Mouse (Mus musculus) heart, adult 11 months (tissue): Measurements from ENCODE around the gene Serinc3.

Experiments used
- DNase-seq: peaks from one replicate; pipeline ENCODE4 v3.0.0; 2022

Gene Serinc3

DNA sequence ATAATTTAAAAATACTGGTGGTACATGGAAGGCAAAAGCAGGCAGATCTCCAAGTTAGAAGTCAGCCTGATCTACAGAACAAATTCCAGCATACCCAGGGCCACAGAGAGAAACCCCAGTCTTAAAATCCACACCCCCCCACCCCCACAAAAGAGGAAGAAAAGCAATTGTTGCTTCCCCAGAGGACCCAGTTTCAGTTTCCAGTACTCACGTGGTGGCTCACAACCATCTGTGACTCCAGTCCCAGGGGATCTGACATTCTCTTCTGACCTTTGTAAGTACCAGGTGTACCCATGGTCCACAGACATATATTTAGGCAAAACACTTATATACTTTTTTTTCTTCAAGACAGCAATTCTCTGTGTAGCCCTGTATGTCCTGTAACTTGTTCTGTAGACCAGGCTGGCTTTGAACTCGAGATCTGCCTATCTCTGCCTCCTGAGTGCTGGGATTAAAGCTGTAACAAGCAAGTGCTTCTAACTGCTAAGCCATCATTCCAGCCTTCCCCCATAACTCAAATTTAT is 17.8 kb upstream of the Serinc3 start:
- peak; percentile 96 for DNase-seq

DNA sequence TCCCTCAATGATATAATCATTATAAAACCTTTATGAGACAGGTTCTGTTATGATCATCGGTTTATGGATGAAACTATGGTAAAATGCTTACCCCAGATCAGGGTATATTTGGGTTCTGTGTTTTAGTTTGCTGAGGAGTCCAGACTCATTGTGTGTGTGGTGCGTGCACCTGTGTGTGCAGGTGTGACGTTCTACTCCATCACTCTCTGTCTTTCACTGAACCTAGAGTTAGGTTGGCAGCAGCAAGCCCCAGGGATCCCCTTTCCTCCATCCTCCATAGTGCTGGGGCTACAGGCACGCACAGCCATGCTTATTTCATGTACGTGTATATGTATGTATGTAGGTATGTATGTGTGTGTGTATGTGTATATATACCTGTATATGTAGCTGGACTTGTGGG is 17.1 kb upstream of the Serinc3 start:
- DNase-seq: peak; percentile 88

DNA sequence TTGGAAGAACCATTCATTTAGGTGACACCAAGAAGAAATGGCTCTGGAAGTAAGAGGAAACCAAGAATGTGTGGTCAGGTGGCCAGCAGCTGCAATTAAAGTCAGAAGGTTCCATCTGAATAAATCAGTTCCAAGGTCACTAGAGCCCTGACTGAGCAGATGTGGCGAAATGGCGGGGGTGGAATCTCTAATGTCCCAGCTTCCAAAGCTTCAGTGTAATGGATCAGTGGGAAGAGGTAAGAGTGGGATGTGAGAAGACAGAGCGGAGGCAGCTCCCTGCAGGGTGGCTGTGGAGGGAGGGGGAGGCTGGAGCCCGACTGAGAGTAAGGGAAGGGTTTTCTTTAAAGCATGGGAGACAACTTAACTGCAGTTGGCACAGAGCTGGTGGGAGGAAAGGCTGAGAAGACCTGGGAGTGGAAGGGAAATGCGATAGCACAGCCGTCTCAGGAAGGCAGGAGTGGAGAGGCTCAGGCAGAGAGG is 16.5 kb upstream of the Serinc3 start:
- peak; percentile 86 for DNase-seq

DNA sequence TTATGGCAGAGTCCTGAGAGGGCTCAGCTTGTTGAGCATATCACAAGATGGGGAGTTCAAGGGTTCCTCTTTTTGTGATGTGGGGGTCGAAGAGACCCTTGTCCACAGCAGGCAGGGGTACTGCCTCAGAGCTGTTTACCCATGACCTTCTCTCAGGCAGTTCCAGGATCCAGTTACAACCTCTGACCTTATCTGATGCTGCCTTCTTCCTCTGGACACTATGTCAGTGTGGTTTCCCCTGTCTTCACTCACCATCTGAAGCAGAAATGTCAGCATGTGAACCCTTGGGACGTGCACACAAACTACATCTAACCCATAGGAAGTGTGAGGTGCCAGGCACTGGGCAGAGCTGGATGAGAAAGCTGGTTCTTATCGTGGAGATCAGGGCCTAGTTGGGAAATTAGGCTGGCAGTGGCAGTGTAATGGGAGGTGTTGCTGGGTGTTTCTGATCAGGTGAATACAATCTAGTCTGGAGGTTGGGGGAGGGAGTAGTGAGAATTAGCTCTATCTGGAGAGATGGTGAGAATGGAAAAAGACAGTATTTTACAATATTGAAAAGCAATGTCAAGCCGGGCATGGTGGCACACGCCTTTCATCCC is 15.3 kb upstream of the Serinc3 start:
- DNase-seq: peak; percentile 90

DNA sequence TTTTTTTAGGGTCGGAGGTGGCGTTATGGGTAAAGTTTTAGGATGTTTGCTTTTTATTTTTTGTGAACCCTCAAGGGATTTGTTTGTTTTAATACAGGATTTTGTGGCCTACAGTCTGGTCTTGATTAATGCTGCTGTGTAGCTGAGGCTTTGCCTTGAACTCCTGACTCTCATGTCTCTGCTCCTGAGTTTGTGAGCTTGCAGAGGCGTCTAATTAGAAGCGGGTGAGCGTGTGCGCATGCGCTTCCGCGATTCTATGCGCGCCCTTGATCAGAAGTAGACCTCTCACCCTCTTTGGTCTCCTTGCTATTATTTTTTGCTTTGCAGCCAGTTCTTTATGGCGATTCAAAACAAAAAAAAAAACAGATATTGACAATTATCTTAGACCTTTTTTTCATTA is 14.5 kb upstream of the Serinc3 start:
- peak; percentile 83 for DNase-seq

DNA sequence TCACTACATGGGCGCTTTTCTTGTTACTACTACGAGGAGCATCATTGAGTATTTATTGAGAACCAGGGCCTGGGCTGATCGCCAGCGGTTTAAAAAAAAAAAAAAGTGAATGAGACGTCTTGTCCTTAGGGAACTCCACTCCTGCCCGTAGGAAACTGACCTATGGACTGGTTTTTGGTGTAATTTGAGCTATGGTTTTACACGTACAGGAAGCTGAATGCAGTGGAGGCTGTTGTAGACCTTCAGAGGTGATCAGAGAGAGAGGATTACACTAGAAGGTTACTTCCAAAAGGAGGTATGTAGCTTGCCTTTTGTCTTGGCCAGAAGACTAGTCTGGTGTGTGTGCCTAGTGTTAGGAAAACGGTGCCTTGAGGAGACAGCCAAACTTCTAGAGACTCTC is 14.0 kb upstream of the Serinc3 start:
- peak; percentile 92 for DNase-seq

DNA sequence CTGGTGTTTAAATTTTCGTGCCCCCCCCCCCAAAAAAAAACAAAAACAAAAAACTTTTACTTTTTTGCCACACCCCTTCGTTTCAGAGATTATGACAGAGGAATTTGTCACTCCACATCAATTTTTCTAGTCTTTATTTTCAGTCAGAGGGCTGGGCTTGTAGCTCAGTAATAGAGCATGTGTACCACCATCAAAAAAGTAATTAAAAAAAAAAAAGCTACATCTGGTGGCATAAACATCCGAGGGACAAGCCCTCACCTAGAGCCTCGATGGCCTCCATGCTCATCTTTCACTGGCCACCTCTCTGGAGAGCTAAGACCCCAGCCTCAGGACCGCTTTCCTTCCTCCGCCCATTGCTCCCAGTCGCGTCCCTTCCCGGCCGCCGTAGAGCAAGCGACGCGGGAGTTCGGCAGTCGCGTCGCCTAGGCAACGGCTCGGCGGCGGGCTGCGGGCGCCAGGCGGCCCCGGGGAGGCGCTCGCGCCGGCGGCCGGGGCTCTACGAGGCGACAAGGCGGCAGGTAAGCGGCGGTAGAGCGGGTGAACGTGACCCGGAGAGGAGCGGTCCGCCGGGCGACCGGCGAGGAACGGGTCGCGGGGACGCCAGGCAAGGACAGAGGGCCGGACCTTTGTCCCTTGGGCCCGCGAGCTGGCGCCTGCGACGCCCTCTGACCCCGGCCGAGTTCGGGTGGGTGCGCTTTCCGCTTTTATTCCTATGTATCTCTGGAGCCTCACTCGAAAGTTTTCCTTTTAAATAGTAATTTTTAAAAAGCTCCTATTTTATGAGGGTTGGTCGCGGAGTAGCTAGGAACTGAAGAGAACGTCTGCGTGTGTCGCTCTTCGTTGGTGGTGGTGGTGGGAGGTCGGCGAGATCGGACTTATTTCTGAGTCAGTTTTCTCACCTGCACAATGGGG is 13.3 kb upstream of the Serinc3 start, which contains the start of gene Pkig:
TSS of gene Pkig (plus strand) at position 412 of the 912 bp plus-strand sequence.
- DNase-seq: peak; percentile 99

DNA sequence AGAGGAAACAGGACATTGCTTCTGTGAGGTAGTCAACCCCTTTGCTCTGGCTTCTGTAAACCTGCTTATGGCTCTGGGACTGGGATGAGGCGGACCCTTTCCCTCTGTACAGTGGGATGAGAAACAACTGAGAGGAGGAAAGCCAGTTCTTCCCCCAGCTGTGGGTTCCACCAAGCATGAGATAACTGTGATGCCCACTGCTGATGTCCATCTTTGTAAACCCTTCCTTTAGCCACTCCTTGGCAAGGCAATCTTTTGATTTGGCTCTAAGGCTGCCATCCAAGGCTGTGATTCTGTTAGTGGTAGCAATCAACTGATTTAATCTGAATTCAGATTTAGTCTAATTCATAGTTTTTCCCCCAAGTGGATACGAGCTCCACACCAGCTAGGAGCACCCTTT is 12.6 kb upstream of the Serinc3 start:
- DNase-seq: peak; percentile 87

DNA sequence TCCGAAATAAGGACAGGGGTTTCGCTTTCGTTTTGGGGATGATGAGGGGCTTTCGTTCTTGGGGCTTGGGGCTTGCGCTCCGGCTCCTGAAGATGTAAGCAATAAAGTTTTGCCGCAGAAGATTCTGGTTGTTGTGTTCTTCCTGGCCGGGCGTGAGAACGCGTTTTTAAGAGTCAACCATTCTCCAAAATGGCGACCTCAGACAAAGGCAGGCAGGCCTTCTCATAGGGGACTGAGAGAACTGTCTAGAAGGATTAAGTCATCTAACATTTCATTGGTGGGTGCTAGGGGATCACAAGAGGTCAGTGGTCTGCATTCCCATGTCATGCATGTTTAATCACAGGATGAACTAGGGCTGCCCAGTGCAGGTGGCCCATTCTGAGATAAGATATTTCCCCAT is 10.8 kb upstream of the Serinc3 start:
- DNase-seq: peak; percentile 19

DNA sequence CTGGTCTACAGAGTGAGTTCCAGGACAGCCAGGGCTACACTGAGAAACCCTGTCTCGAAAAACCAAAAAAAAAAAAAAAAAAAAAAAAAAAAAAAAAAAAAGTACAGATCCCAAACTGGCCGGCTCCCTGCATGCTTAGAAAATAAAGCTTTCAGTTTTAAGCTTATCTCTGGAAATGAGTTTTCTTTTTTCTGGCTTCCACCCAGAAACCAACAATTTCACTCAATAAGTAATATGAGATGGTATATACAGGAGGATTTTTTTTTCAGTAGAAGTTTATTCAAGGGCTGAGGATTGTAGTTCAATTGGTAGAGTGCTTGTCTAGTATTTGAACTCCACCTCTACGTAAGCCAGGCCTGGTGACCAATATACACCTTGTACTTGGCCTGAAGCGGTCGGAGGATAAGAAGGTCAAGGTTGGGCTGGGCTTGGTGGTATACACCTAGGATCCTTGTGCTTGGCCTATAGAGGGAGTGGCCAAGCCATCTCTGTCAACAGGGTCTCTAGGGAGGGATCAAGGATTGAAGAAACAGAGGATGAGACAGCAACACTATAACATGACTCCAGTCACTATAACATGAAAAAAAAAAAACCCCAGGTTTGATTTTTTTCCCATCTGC is 1.6 kb upstream of the Serinc3 start:
- peak; percentile 91 for DNase-seq

DNA sequence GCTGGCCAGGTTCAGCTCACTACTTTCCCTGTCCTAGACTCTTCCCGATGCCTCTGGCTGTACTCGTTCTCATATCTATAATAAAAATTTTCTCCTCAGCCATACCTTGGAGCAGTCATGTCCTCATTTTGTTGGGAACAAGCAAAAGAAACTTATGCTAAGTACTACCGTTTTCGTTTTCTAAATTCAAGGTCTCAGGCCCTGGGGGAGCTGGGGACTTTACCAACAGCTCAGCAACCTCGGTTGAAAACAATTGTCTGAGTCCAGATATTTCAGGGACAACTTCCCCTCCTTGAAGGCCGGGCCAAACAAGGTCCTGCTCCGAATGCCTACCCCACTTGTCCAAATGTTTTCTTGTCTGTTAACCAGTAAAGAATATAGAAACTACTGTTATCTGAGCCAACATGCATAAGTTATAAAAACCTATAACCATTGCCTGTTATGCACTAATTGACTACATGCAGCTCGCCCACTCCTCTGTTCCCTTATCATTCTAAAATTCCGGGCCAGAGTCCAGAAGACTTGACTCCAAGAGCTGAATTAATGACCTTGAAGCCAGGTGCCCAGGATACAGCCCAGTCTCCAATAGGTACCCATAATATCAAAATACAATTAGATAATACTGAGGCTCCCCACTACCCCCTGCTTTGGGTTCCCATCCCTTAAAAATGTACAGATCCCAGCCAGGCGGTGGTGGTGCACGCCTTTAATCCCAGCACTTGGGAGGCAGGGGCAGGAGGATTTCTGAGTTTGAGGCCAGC is 949 bp upstream of the Serinc3 start:
- DNase-seq: peak; percentile 94

DNA sequence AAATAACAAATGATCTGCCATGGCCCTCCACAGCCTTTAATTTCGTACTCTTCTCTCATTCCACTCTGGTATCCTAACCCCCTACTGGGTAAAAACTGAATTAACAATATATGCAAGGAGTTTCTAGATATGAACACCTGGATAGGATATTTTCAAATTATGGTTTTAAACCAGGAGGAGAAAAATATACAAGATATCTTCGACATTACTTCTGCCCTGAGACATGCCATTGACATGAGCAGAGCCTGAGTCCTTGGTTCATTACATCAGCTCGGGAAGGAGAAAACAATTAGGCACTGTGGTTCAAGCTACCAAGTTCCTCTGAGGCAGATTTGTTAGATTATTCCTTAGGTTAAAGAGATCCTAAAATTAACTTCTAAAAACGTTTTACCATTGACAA is 884 bp downstream of the Serinc3 start:
- no peak for DNase-seq

DNA sequence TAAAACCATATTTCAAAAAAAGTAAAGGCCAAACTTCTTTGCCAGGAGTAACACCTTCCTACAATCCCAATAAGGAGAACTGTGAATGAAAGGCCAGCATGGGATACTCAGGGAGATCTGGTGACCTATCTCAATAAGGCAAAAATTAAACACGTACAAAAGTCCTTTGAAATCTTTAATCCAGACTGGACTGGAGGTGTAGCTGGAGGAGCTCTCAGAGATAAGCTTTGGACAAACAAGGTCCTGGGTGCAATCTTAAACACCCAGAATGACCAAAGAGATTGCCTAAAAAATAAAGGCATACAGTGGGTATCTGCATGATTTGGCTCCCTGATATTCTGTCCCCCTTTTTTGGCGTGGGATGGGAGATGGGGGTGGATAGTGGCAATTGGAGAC is 1.4 kb downstream of the Serinc3 start:
- DNase-seq: peak; percentile 81

DNA sequence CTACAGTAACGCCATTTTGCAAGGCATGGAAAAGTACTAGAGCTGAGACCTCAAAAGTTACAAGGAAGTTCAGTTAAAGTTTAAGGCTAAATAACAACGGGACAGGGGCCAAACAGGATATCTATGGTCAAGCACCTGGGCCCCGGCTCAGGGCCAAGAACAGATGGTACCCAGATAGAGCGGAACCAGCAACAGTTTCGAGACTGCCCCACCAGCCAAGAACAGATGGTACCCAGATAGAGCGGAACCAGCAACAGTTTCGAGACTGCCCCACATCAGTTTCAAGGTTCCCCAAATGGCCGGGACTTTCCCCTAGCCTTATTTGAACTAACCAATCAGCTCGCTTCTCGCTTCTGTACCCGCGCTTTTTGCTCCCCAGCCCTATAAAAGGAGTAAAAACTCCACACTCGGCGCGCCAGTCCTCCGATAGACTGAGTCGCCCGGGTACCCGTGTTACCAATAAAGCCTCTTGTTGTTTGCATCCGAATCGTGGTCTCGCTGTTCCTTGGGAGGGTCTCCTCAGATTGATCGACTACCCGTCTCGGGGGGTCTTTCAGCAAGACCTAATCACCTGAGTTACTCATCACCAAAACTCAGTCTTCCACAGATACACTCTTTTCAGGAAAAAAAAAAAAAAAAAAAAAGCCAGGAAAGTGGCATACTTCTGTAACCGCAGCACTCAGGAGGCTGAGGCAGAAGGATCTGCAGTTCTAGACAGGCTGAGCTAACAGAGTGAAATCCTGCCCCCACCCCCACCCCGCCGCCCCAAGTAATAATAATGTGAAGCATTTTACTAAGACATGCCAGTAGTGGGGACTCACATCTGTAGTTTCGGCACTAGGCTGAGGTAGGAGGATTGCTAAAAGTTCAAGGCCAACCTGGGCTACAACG is 2.0 kb downstream of the Serinc3 start:
- DNase-seq: peak; percentile 99

DNA sequence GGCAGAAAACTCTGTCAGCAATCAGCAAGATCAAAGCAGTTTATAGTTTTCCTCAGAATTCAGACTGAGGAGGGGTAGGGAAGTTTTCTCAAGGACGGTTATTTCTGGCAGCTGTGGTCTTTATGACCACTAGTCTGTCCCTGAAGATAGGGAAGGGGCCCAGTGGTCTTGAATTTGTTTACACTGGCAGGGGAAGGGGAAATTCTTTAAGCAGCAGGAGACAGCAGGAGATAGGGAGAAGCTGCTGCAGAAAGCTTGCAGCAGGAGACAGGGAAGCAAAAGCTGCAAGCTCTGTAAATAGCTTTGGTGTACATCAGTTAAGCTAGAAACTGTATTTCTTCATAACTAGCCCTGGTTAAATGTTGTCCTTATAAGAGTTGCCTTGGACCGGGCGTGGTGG is 3.2 kb downstream of the Serinc3 start:
- peak; percentile 95 for DNase-seq

DNA sequence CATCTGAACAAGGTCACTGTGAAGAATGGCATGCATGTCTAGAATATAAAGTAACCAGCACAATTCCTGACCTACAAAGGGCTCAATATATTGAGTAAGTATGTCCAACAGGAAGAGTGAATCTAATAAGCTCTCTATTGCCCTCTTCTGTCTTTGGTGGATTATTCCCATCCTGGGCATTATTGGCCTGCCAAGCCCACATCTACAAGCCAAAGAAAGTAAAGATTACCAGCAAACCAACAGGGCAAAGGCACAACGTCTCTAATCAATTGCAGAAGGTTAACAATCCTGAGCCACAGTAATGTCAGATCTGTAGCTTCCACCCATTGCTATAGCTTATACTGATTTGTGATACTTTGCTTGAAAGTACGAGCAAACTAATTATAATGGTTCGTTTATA is 4.4 kb downstream of the Serinc3 start:
- peak; percentile 52 for DNase-seq

DNA sequence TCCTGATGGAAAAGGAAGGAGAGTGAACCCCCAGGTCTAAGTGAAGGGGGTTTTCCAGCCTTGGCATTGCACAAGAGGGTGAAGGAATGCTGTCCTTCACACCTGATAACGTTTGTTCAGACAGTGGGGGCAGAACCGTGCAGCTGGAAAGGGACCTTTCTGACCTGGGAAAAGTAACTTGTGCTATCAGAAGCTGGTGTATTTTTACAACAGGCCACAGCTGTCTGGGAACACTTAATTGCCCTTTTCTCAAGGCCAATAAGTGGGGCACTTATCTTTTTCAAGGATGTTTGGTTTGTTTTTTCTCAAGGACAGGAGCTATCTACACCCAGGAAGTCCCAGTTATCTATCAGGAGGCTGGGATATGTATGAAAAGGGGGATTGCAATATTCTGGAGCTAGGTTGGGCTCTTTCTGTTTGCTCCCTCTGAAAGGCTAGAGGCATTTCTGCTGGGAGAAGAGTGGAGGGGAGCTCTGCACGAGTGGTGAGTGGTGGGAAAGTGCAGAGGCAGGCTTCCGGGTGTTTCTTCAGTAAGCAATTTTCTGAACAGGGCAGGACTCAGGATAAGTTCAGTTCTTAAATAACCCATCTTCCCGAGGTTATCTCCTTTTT is 7.2 kb downstream of the Serinc3 start:
- DNase-seq: peak; percentile 89

DNA sequence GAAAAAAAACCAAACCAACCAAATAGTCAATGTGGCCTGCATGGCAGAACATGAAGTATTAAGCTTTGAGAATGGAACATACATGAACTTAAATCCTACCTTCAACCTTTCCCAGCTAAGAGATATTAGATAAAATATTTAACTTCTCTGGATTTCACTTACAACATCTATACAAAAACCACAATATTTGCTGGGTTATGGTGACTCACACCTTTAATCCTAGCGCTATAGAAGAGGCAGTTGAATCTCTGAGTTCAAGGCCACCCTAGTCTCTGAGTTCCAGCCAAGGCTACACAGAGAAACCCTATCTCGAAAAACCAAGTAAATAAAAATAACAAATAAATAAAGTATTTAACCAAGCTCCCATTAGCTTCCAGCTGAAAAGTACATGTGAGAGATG is 8.9 kb downstream of the Serinc3 start:
- no peak for DNase-seq

DNA sequence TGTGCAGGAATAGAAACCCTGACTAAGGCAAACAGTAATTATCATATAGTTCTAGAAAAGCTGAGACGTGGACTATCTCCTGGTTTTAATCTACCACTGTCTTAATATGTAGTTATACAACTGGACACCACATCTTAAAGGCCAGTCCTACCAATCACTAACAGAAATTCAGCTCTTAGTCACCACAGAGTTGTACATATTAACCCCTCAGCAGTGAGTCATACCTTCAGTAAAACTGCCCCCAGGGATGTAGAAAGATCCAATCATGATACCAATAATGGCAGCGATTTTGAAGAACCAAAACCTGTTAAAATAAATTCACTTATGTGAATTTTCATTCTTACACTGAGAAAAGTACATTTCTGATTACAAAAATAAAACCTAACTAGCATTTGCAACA is 10.7 kb downstream of the Serinc3 start:
- no peak for DNase-seq

DNA sequence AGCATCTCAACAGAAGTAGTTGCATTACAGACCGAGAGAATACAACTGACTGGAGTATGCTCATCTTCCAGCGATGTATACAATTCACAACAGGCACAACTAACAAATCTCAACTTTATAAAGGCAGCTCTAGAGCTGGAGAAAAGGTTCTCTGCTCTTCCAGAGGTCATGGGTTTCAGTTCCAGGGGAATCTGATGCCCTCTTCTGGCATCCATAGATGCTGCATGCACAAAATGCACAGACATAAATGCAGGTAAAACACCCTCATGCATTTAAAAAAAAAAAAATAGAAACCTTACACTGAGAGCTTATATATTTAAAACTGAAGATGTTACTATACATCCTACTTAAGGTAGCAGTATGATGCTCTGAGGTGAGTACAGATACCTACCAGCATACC is 13.2 kb downstream of the Serinc3 start:
- DNase-seq: peak; percentile 37

DNA sequence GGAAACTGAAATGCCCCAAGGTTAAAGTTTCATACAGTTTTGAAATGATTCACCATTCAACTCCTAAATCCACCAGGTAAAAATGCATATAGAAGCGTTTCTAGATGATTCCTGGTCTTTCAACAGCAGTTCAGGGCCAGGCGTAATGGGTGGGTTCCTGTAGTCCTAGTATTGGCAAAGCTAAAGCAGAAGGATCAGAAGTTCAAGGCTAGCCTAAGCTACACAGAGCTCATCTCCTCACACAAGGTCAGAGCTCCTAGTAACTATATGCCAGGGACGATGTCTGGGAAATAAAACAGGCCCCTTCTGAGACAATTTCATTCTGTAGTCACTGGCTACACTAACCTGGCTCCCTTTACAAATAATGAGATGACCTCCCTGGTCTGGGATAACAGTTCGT is 13.7 kb downstream of the Serinc3 start:
- peak; percentile 60 for DNase-seq
